Mouse (Mus musculus) lung, adult 2 months (tissue): ENCODE data around the gene Tec.

Experiments
- CTCF ChIP-seq: fragments of 200-500 bp; IDR thresholded peaks from 2 replicates; pipeline ENCODE4 v1.5.1; 2011; ENCODE audit warnings: mild to moderate bottlenecking, low read length, control low read depth; ENCODE audit not compliant: insufficient read depth
- POLR2A ChIP-seq: fragments of 200-500 bp; IDR thresholded peaks from 2 replicates; pipeline ENCODE4 v1.6.1; 2011; ENCODE audit warnings: low read depth, mild to moderate bottlenecking, control low read depth, low read length, borderline replicate concordance; ENCODE audit errors: extremely low read depth

- TF ChIP-seq CTCF = no peak
- no peak for TF ChIP-seq POLR2A
These were observed 91.7 kb downstream of the Tec start for GRCm38 (mm10) chr5:72776595-72776994.
